Mouse (Mus musculus): ENCODE measurements around the gene Apol7e.
"Not testable (repeated sequence)": the region's sequence is repeated elsewhere in the genome, so short reads cannot be mapped to it uniquely, and the experiment has no call there.

The Apol7e gene

GRCm38 (mm10) chr15:77740511-77741297 lies 42.0 kb downstream of the Apol7e start:
- DNase-seq (ENCODE audit: low read depth) = peak; percentile 65

GRCm38 (mm10) chr15:77741556-77741955 lies 42.9 kb downstream of the Apol7e start:
- DNase-seq (ENCODE audit: low read depth) = not testable (repeated sequence)

- DNase-seq (ENCODE audit: low read depth) = no peak
Observed at GRCm38 (mm10) chr15:77744632-77745031, 46.0 kb downstream of the Apol7e start.

GRCm38 (mm10) chr15:77745081-77745480 lies 46.4 kb downstream of the Apol7e start:
- DNase-seq (ENCODE audit: low read depth) = no peak

- DNase-seq (ENCODE audit: low read depth) = no peak
Observed at GRCm38 (mm10) chr15:77746326-77746725, 47.7 kb downstream of the Apol7e start.

GRCm38 (mm10) chr15:77748414-77748813 lies 49.8 kb downstream of the Apol7e start:
- DNase-seq (ENCODE audit: low read depth) = no peak

GRCm38 (mm10) chr15:77749717-77750116 lies 51.1 kb downstream of the Apol7e start:
- DNase-seq (ENCODE audit: low read depth) = no peak

GRCm38 (mm10) chr15:77750461-77750860 lies 51.8 kb downstream of the Apol7e start:
- peak; percentile 86 for DNase-seq (ENCODE audit: low read depth)

- DNase-seq (ENCODE audit: low read depth) = no peak
Observed at GRCm38 (mm10) chr15:77752443-77752842, 53.8 kb downstream of the Apol7e start.

GRCm38 (mm10) chr15:77755132-77755531 lies 56.5 kb downstream of the Apol7e start:
- DNase-seq (ENCODE audit: low read depth) = no peak

- no peak for DNase-seq (ENCODE audit: low read depth)
Observed at GRCm38 (mm10) chr15:77756081-77756480, 57.4 kb downstream of the Apol7e start.

- peak; percentile 86 for DNase-seq (ENCODE audit: low read depth)
Observed at GRCm38 (mm10) chr15:77756848-77757247, 58.2 kb downstream of the Apol7e start, which contains the start of gene Apol8. TSS of gene Apol8 (minus strand) at chr15:77757003.

- DNase-seq (ENCODE audit: low read depth) = peak; percentile 61
Observed at GRCm38 (mm10) chr15:77757586-77758226, 59.0 kb downstream of the Apol7e start.

GRCm38 (mm10) chr15:77760037-77760436 lies 61.4 kb downstream of the Apol7e start:
- no peak for DNase-seq (ENCODE audit: low read depth)

- DNase-seq (ENCODE audit: low read depth) = no peak
Observed at GRCm38 (mm10) chr15:77761083-77761482, 62.4 kb downstream of the Apol7e start.

GRCm38 (mm10) chr15:77761561-77762380 lies 63.1 kb downstream of the Apol7e start:
- DNase-seq (ENCODE audit: low read depth) = peak; percentile 74

GRCm38 (mm10) chr15:77763050-77763449 lies 64.4 kb downstream of the Apol7e start:
- DNase-seq (ENCODE audit: low read depth) = no peak

GRCm38 (mm10) chr15:77763702-77764101 lies 65.0 kb downstream of the Apol7e start:
- DNase-seq (ENCODE audit: low read depth) = no peak

- no peak for DNase-seq (ENCODE audit: low read depth)
Observed at GRCm38 (mm10) chr15:77764391-77765006, 65.8 kb downstream of the Apol7e start.

GRCm38 (mm10) chr15:77765484-77766093 lies 66.9 kb downstream of the Apol7e start:
- DNase-seq (ENCODE audit: low read depth) = no peak

- no peak for DNase-seq (ENCODE audit: low read depth)
Observed at GRCm38 (mm10) chr15:77766981-77767380, 68.3 kb downstream of the Apol7e start.

Measured in induced T-regulatory cell, adult 2 months (primary cell).